ENCODE assay signal across 14 mouse cellular contexts in the genomic region with DNA sequence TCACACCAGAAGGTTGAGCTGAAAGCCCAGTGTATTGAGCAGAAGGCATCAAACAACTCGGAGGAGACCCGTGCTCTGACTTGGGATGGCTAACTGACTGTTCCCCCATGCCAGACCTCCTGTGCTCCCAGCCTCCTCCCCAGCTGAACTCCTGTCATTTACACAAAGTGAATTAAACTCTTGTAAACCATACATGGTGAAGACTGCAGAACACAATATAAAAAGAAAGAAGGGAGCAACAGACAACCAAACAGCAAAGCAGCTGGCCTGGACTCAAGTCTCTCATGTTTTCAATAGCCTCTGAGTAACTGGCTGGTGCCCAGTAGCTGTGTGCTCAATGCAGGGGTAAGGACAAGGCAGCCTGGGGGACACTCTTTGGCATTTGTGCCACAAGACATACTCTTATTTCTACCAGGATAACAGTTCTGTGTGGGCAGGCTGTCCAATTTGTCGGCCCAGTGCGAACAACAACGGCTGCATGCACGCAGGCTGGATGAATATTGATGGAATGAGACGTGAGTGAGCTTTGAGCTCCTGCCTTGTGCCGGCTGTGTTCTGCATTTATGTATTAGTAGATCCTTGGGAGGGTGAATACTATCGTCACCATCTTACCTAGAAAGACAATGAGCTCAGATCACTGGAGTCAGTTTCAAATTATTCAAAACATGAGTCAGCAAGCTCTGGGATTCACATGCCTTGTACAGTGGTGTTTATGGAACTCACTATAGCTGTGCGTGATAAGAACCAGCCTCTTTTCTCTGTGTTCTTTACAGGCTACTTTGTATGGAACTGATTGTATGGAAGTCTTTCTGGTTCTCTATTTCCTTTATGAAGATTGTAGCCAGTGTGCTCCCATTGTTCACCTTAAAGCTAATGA.
A peak's percentile ranks its signal among the peaks of the same experiment; 100 is the strongest.
DNase-seq lines count a peak whose midpoint lies in the region; ATAC-seq and TF ChIP-seq lines count a peak whose summit lies in the region.
"Had no signal": no experiment of that assay in that cellular context is flagged by ENCODE, and none has a peak within 500 bp of the region (broad histone marks: within the 10 kb centered on the region; RNA-seq: fewer than 3 reads in every experiment).

No protein-coding gene starts in this region.

- no peak overlapping the region for H3K4me2 ChIP-seq in heart, postnatal 0 days (ENCODE audit: low read depth, low read length)
- H3K4me2 ChIP-seq in lung, embryonic 14.5 days, result no peak overlapping the region
- H3K4me2 ChIP-seq in midbrain, embryonic 16.5 days (ENCODE audit: low read length), result no peak overlapping the region
- H3K4me2 ChIP-seq: lung, embryonic 15.5 days had no signal

- H3K4me1 ChIP-seq in heart, postnatal 0 days (ENCODE audit: control insufficient read depth, insufficient read depth), result peaks cover 9% of the 10 kb centered on the region; the same call in 1 of the 2 replicates
- H3K4me1 ChIP-seq in lung, embryonic 14.5 days (ENCODE audit: insufficient read depth), result no peaks in the 10 kb centered on the region
- H3K4me1 ChIP-seq in midbrain, embryonic 16.5 days (ENCODE audit: control insufficient read depth, insufficient read depth, low read length), result no peaks in the 10 kb centered on the region
- H3K4me1 ChIP-seq: megakaryocyte, embryonic 14.5 days had no signal

- ATAC-seq in heart, postnatal 0 days (ENCODE audit: insufficient read depth, low read depth), result no peak
- no peak for ATAC-seq in lung, embryonic 14.5 days (ENCODE audit: insufficient read depth)
- ATAC-seq in midbrain, embryonic 16.5 days, result peak; percentile 75
- ATAC-seq: CD4-positive, CD25-positive, alpha-beta regulatory T cell, adult 4 months had no signal

- H3K9me3 ChIP-seq in heart, postnatal 0 days (replicated peaks; ENCODE audit: control insufficient read depth, low read length), result no peaks in the 10 kb centered on the region
- H3K9me3 ChIP-seq in lung, embryonic 14.5 days (ENCODE audit: low read depth, low read length), result no peaks in the 10 kb centered on the region
- H3K9me3 ChIP-seq in midbrain, embryonic 16.5 days (replicated peaks; ENCODE audit: control insufficient read depth, low read length, poor library complexity, severe bottlenecking), result no peaks in the 10 kb centered on the region
- H3K9me3 ChIP-seq: lung, embryonic 15.5 days had no signal

- no peak overlapping the region for H3K9ac ChIP-seq in heart, postnatal 0 days (replicated peaks; ENCODE audit: low read depth, low read length)
- H3K9ac ChIP-seq in lung, embryonic 14.5 days, result no peak overlapping the region
- H3K9ac ChIP-seq in midbrain, embryonic 16.5 days (ENCODE audit: low read depth, low read length), result no peak overlapping the region
- H3K9ac ChIP-seq: lung, embryonic 15.5 days had no signal

- 78% methylated on average over 10 of the region's 10 CpGs for WGBS in heart, postnatal 0 days
- 74% methylated on average over 10 of the region's 10 CpGs for whole genome bisulfite sequencing in lung, embryonic 14.5 days
- WGBS in midbrain, embryonic 16.5 days, result 56% methylated on average over 10 of the region's 10 CpGs

- TF ChIP-seq CTCF in heart, postnatal 0 days (IDR thresholded peaks at IDR 0.05; ENCODE audit: low read depth), result no peak
- no peak for TF ChIP-seq CTCF in lung, embryonic 14.5 days (IDR thresholded peaks at IDR 0.05; ENCODE audit: low read depth)

- no peak for TF ChIP-seq EP300 in heart, postnatal 0 days (IDR thresholded peaks at IDR 0.05; ENCODE audit: low read depth)

- no peak overlapping the region for H3K4me3 ChIP-seq in heart, postnatal 0 days (ENCODE audit: low read depth, low read length)
- H3K4me3 ChIP-seq in lung, embryonic 14.5 days (ENCODE audit: low read depth, low read length), result no peak overlapping the region
- H3K4me3 ChIP-seq in midbrain, embryonic 16.5 days (ENCODE audit: low read depth, low read length), result no peak overlapping the region
- H3K4me3 ChIP-seq: lung, embryonic 15.5 days; megakaryocyte, embryonic 14.5 days had no signal

- no peak for DNase-seq in heart, postnatal 0 days (ENCODE audit: low spot score)
- no peak for DNase-seq in heart, postnatal 4 days
- DNase-seq in lung, embryonic 14.5 days, result peak; percentile 50
- DNase-seq in lung, postnatal 14 days, result no peak
- peak; percentile 61 for DNase-seq in brain, adult 2 months (ENCODE audit: low read depth, low spot score)
- DNase-seq in T-cell, adult 2 months (ENCODE audit: low spot score), result no peak
- DNase-seq: adrenal gland, adult 8-10 months; kidney, adult 9 months; liver; thymus, postnatal 14 days had no signal

- H3K36me3 ChIP-seq in heart, postnatal 0 days (replicated peaks; ENCODE audit: control insufficient read depth, insufficient read depth, low read length), result no peaks in the 10 kb centered on the region
- H3K36me3 ChIP-seq in lung, embryonic 14.5 days (ENCODE audit: insufficient read depth), result no peaks in the 10 kb centered on the region
- H3K36me3 ChIP-seq in midbrain, embryonic 16.5 days (ENCODE audit: control insufficient read depth, insufficient read depth, low read length), result no peaks in the 10 kb centered on the region
- H3K36me3 ChIP-seq: lung, embryonic 15.5 days had no signal

- no peaks in the 10 kb centered on the region for H3K27me3 ChIP-seq in heart, postnatal 0 days (ENCODE audit: control insufficient read depth, insufficient read depth, low read length)
- no peaks in the 10 kb centered on the region for H3K27me3 ChIP-seq in lung, embryonic 14.5 days (ENCODE audit: insufficient read depth, low read length)
- no peaks in the 10 kb centered on the region for H3K27me3 ChIP-seq in midbrain, embryonic 16.5 days (ENCODE audit: control insufficient read depth, insufficient read depth, low read depth, low read length)
- H3K27me3 ChIP-seq: lung, embryonic 15.5 days; megakaryocyte, embryonic 14.5 days had no signal

- H3K27ac ChIP-seq in heart, postnatal 0 days (ENCODE audit: low read depth), result peak overlapping the region; percentile 19; the same call in 1 of the 2 replicates
- H3K27ac ChIP-seq in lung, embryonic 14.5 days (ENCODE audit: low read depth), result no peak overlapping the region
- peak overlapping the region; percentile 33; the same call in 1 of the 2 replicates for H3K27ac ChIP-seq in midbrain, embryonic 16.5 days (ENCODE audit: low read length)
- H3K27ac ChIP-seq: lung, embryonic 15.5 days had no signal

Comparison
In these comparisons a context has a peak if more than half of its experiments do, and no peak if none do; other contexts are left out.
1. DNase-seq: peak in lung, embryonic 14.5 days (single experiment) and brain, adult 2 months (single experiment); none in heart, postnatal 0 days (single experiment), heart, postnatal 4 days (single experiment), lung, postnatal 14 days (single experiment) and T-cell, adult 2 months (single experiment).